Mouse (Mus musculus): ENCODE results near the gene Ahdc1. TPM values are rescaled to one million over a fixed set of nuclear protein-coding genes. Genes with fewer than 3 reads are reported as not detected.
A peak's percentile ranks its signal among the peaks of the same experiment; 100 is the strongest.

The Ahdc1 gene
- polyA plus RNA-seq, 1 experiment from 2014 or later = 2.8 TPM

DNA sequence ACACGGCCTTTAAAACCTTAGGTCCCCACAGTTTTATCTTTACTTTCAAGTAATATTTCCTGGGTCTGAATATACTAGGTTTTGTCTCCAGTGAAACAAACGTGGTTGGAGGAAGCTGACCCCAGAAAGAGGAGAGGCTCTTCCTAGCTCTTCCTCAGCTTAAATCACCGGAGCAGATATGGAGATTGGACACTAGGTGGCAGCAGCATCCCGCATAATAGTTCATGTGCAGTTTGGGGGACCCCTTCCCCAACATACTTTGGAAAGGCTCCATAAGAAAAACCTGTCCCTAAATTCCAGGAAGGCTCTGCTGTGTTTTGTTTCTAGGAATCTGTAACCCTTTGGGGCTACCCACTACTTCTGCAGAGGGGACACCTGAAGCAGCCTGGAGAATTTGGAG, 1.9 kb upstream of the Ahdc1 start:
- DNase-seq (ENCODE audit: low spot score) (peak; percentile 49), ATAC-seq (ENCODE audit: low FRiP score, low TSS enrichment) (no peak)
- Histone ChIP-seq H3K4me2 (replicated peaks; ENCODE audit: low read depth) (no peak overlapping the region), H3K27me3 (ENCODE audit: control insufficient read depth, insufficient read depth, low read length) (no peaks in the 10 kb centered on the region), H3K27ac (replicated peaks) (no peak overlapping the region), H3K4me3 (ENCODE audit: low read depth, low read length) (no peak overlapping the region), H3K36me3 (ENCODE audit: control insufficient read depth, insufficient read depth, low read length) (no peaks in the 10 kb centered on the region), H3K9me3 (ENCODE audit: control insufficient read depth, low read length) (no peaks in the 10 kb centered on the region), H3K9ac (ENCODE audit: low read length) (no peak overlapping the region), H3K4me1 (replicated peaks; ENCODE audit: control insufficient read depth, insufficient read depth) (peaks cover 11% of the 10 kb centered on the region)
- no peak for TF ChIP-seq EP300 (optimal IDR thresholded peaks at IDR 0.05)
- peak; percentile 91 for TF ChIP-seq CTCF (IDR thresholded peaks at IDR 0.05; ENCODE audit: low read depth)
- WGBS = 0% methylated on average over 4 of the region's 4 CpGs

- H3K4me1 ChIP-seq (replicated peaks; ENCODE audit: control insufficient read depth, insufficient read depth) = peaks cover 11% of the 10 kb centered on the region
- 56% methylated on average over 5 of the region's 5 CpGs for WGBS
- DNase-seq (ENCODE audit: low spot score) = no peak
- no peaks in the 10 kb centered on the region for H3K9me3 ChIP-seq (ENCODE audit: control insufficient read depth, low read length)
- TF ChIP-seq CTCF (IDR thresholded peaks at IDR 0.05; ENCODE audit: low read depth) (no peak), EP300 (optimal IDR thresholded peaks at IDR 0.05) (no peak)
- H3K27me3 ChIP-seq (ENCODE audit: control insufficient read depth, insufficient read depth, low read length) = no peaks in the 10 kb centered on the region
- H3K4me2 ChIP-seq (replicated peaks; ENCODE audit: low read depth) = no peak overlapping the region
- H3K27ac ChIP-seq (replicated peaks) = no peak overlapping the region
- no peaks in the 10 kb centered on the region for H3K36me3 ChIP-seq (ENCODE audit: control insufficient read depth, insufficient read depth, low read length)
- no peak for ATAC-seq (ENCODE audit: low FRiP score, low TSS enrichment)
- no peak overlapping the region for H3K9ac ChIP-seq (ENCODE audit: low read length)
- no peak overlapping the region for H3K4me3 ChIP-seq (ENCODE audit: low read depth, low read length)
These were observed 1.4 kb upstream of the Ahdc1 start for GRCm38 (mm10) chr4:133009676-133010075.

DNA sequence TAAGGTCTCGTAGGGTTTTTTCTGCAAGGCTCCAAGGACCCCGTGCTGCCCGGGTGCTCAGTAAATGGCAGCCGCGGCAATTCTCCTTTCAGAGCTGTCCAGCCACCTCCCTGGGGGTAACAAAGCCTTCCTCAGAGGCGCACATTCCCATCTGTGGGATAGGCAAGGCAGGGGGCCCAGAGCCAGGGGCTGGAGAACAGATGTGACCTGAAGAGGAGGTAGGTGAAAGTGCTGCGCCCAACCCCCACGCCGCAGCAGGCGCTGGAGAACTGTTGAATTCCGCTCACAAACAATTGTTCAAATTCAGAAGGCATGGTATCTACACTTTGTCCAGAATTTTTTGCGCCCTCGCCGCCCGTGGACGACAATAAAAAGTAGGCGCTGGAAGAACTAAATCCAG, 449 bp upstream of the Ahdc1 start:
- Histone ChIP-seq H3K4me2 (replicated peaks; ENCODE audit: low read depth) (peak overlapping the region; percentile 91), H3K27me3 (ENCODE audit: control insufficient read depth, insufficient read depth, low read length) (no peaks in the 10 kb centered on the region), H3K9ac (ENCODE audit: low read length) (no peak overlapping the region), H3K36me3 (ENCODE audit: control insufficient read depth, insufficient read depth, low read length) (no peaks in the 10 kb centered on the region), H3K4me1 (replicated peaks; ENCODE audit: control insufficient read depth, insufficient read depth) (peaks cover 11% of the 10 kb centered on the region), H3K27ac (replicated peaks) (no peak overlapping the region), H3K4me3 (ENCODE audit: low read depth, low read length) (peak overlapping the region; percentile 91), H3K9me3 (ENCODE audit: control insufficient read depth, low read length) (no peaks in the 10 kb centered on the region)
- TF ChIP-seq CTCF (IDR thresholded peaks at IDR 0.05; ENCODE audit: low read depth) (no peak), EP300 (optimal IDR thresholded peaks at IDR 0.05) (no peak)
- ATAC-seq (ENCODE audit: low FRiP score, low TSS enrichment) = no peak
- WGBS = 3% methylated on average over 17 of the region's 17 CpGs
- no peak for DNase-seq (ENCODE audit: low spot score)

DNA sequence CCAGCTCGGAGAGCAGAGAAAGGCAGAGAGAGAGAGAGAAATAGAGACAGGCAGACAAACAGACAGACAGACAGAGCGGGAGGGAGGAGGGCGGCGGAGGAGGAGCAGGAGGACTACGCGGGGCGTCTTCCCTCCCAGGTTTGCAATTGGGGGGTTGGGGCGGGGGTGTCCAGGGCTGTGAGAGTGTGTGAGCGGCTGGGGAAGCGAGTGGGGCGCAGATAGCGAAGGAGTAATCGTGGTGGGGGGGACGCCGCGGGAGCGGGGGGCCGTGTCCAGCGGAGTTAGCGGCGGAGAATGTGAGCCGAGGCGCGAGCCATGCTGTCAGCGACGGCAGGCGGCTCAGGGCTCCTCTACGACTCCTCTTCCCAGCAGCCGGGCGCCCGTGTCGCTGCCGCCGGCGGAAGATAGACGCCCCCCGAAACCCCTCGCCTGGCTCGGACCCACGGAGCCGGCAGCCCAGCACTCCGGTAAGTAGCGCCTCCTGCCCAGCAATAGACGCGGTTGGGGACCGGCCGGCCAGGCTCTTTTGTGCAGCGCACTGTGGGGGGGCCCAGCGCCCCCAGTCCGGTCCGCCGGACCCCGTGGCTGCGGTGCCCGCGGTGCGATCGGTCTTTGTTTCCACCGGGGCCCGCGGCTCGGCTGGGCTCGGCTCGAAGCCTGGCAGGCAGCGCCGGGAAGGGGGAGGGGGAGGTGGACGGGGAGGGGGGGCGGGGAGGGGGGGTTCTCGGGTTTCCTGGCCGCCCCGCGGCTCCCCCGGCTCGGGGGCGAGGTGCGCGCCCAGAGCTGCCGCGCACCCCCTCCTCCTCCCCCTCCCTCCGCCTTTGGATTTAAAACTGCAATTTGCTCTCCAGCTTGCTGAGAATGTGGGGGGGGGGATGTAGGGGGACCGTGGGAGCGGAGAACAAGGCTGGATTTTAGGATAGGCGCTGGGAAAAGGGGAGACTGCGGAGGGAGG, 1.0 kb downstream of the Ahdc1 start:
- under 1% methylated on average over 39 of the region's 84 CpGs for WGBS
- TF ChIP-seq CTCF (IDR thresholded peaks at IDR 0.05; ENCODE audit: low read depth) (no peak), EP300 (optimal IDR thresholded peaks at IDR 0.05) (no peak)
- no peak for ATAC-seq (ENCODE audit: low FRiP score, low TSS enrichment)
- Histone ChIP-seq H3K27ac (replicated peaks) (peak overlapping the region; percentile 95), H3K9ac (ENCODE audit: low read length) (peak overlapping the region; percentile 92), H3K36me3 (ENCODE audit: control insufficient read depth, insufficient read depth, low read length) (no peaks in the 10 kb centered on the region), H3K27me3 (ENCODE audit: control insufficient read depth, insufficient read depth, low read length) (no peaks in the 10 kb centered on the region), H3K4me2 (replicated peaks; ENCODE audit: low read depth) (peak overlapping the region; percentile 91), H3K9me3 (ENCODE audit: control insufficient read depth, low read length) (no peaks in the 10 kb centered on the region), H3K4me1 (replicated peaks; ENCODE audit: control insufficient read depth, insufficient read depth) (peaks cover 26% of the 10 kb centered on the region), H3K4me3 (ENCODE audit: low read depth, low read length) (peak overlapping the region; percentile 91)
- peak; percentile 77 for DNase-seq (ENCODE audit: low spot score)

GRCm38 (mm10) chr4:133012776-133013265, 1.8 kb downstream of the Ahdc1 start:
- 2% methylated on average over 15 of the region's 17 CpGs for WGBS
- Histone ChIP-seq H3K4me3 (ENCODE audit: low read depth, low read length) (peak overlapping the region; percentile 91), H3K9me3 (ENCODE audit: control insufficient read depth, low read length) (no peaks in the 10 kb centered on the region), H3K27ac (replicated peaks) (peak overlapping the region; percentile 95), H3K9ac (ENCODE audit: low read length) (peak overlapping the region; percentile 92), H3K27me3 (ENCODE audit: control insufficient read depth, insufficient read depth, low read length) (no peaks in the 10 kb centered on the region), H3K36me3 (ENCODE audit: control insufficient read depth, insufficient read depth, low read length) (no peaks in the 10 kb centered on the region), H3K4me1 (replicated peaks; ENCODE audit: control insufficient read depth, insufficient read depth) (peaks cover 26% of the 10 kb centered on the region), H3K4me2 (replicated peaks; ENCODE audit: low read depth) (peak overlapping the region; percentile 91)
- DNase-seq (ENCODE audit: low spot score) (peak; percentile 52), ATAC-seq (ENCODE audit: low FRiP score, low TSS enrichment) (no peak)
- no peak for TF ChIP-seq EP300 (optimal IDR thresholded peaks at IDR 0.05)
- TF ChIP-seq CTCF (IDR thresholded peaks at IDR 0.05; ENCODE audit: low read depth) = no peak

Data from stomach, postnatal 0 days (tissue).